Mouse (Mus musculus) E14TG2a.4 (cell line): ENCODE results near the gene Kif26a.

Source experiments
- H3K27me3 ChIP-seq: 2 replicates; pipeline ENCODE4 v1.6.1; 2014; ENCODE audit warnings: low read length, control low read depth; ENCODE audit not compliant: insufficient read depth
- H3K36me3 ChIP-seq: 2 replicates; pipeline ENCODE4 v1.6.1; 2014; ENCODE audit warnings: low read length, control low read depth; ENCODE audit not compliant: insufficient read depth
- H3K4me1 ChIP-seq: replicated peaks from 2 replicates; pipeline ENCODE4 v1.6.1; 2014; ENCODE audit warnings: low read depth, low read length, control low read depth
- H3K4me3 ChIP-seq: replicated peaks from 2 replicates; pipeline ENCODE4 v1.5.1; 2014; ENCODE audit warnings: mild to moderate bottlenecking, low read length
- H3K9me3 ChIP-seq: 2 replicates; pipeline ENCODE4 v1.6.1; 2014; ENCODE audit warnings: low read length, control low read depth
- CTCF ChIP-seq: conservative IDR thresholded peaks from 2 replicates; pipeline ENCODE4 v1.5.1; 2014; ENCODE audit warnings: low read length
- NANOG ChIP-seq: IDR thresholded peaks from 2 replicates; pipeline ENCODE4 v1.6.1; 2014; ENCODE audit warnings: borderline replicate concordance, low read length, mixed read lengths
- POU5F1 ChIP-seq: IDR thresholded peaks from 2 replicates; pipeline ENCODE4 v1.6.1; 2014; ENCODE audit warnings: low read length, borderline replicate concordance

The Kif26a gene

GRCm38 (mm10) chr12:112223721-112224337, 77.8 kb downstream of the Kif26a start:
- H3K4me3 ChIP-seq: no peak overlapping the region
- H3K4me1 ChIP-seq: no peaks in the 10 kb centered on the region
- no peak for TF ChIP-seq NANOG
- TF ChIP-seq POU5F1: no peak
- no peak for TF ChIP-seq CTCF
- H3K36me3 ChIP-seq: no peaks in the 10 kb centered on the region
- H3K9me3 ChIP-seq: 0 out of 2 replicates have a peak, but pooled peaks cover 3% of the 10 kb centered on the region
- H3K27me3 ChIP-seq: peaks cover 17% of the 10 kb centered on the region; the same call in 1 of the 2 replicates

GRCm38 (mm10) chr12:112226238-112226637, 80.2 kb downstream of the Kif26a start:
- Histone ChIP-seq H3K27me3 (peaks cover 15% of the 10 kb centered on the region; the same call in 1 of the 2 replicates), H3K9me3 (no peaks in the 10 kb centered on the region), H3K4me3 (no peak overlapping the region), H3K36me3 (no peaks in the 10 kb centered on the region), H3K4me1 (no peaks in the 10 kb centered on the region; the same call in 1 of the 2 replicates)
- TF ChIP-seq POU5F1 (no peak), CTCF (no peak), NANOG (no peak)

GRCm38 (mm10) chr12:112226656-112227055, 80.6 kb downstream of the Kif26a start:
- TF ChIP-seq POU5F1: no peak
- no peak for TF ChIP-seq CTCF
- TF ChIP-seq NANOG: no peak
- no peaks in the 10 kb centered on the region for H3K9me3 ChIP-seq

GRCm38 (mm10) chr12:112229084-112229483, 83.1 kb downstream of the Kif26a start:
- Histone ChIP-seq H3K4me1 (peaks cover 6% of the 10 kb centered on the region), H3K27me3 (peaks cover 12% of the 10 kb centered on the region; the same call in 1 of the 2 replicates)

More at GRCm38 (mm10) chr12:112226656-112227055, 80.6 kb downstream of the Kif26a start:
- H3K4me1 ChIP-seq: no peaks in the 10 kb centered on the region; the same call in 1 of the 2 replicates
- H3K36me3 ChIP-seq: no peaks in the 10 kb centered on the region
- H3K27me3 ChIP-seq: peaks cover 14% of the 10 kb centered on the region; the same call in 1 of the 2 replicates
- H3K4me3 ChIP-seq: no peak overlapping the region

GRCm38 (mm10) chr12:112230196-112230595, 84.2 kb downstream of the Kif26a start:
- peaks cover 8% of the 10 kb centered on the region; the same call in 1 of the 2 replicates for H3K27me3 ChIP-seq
- H3K9me3 ChIP-seq: no peaks in the 10 kb centered on the region
- H3K36me3 ChIP-seq: no peaks in the 10 kb centered on the region
- H3K4me1 ChIP-seq: peaks cover 6% of the 10 kb centered on the region
- H3K4me3 ChIP-seq: no peak overlapping the region
- TF ChIP-seq POU5F1: no peak
- no peak for TF ChIP-seq NANOG
- TF ChIP-seq CTCF: no peak

More at GRCm38 (mm10) chr12:112229084-112229483, 83.1 kb downstream of the Kif26a start:
- Histone ChIP-seq H3K4me3 (no peak overlapping the region), H3K9me3 (no peaks in the 10 kb centered on the region), H3K36me3 (no peaks in the 10 kb centered on the region)
- TF ChIP-seq NANOG (no peak), POU5F1 (no peak), CTCF (no peak)
